Mouse (Mus musculus) liver, adult 2 months (tissue): Measurements from ENCODE around the gene Dok1. TPM values are rescaled to one million over a fixed set of nuclear protein-coding genes. Genes with fewer than 3 reads are reported as not detected.
A peak's percentile ranks its signal among the peaks of the same experiment; 100 is the strongest.

Experiments
- DNase-seq: peaks from one replicate; pipeline ENCODE4 v3.0.0-alpha.2; 2011; ENCODE audit warnings: low read depth, low spot score; ENCODE audit errors: extremely low read depth
- H3K27ac ChIP-seq: fragments of 200-500 bp; replicated peaks from 2 replicates; pipeline ENCODE4 v1.5.1; 2012; ENCODE audit warnings: low read depth, mild to moderate bottlenecking, control low read depth, inconsistent platforms, low read length; ENCODE audit not compliant: insufficient read depth
- H3K27me3 ChIP-seq: fragments of 200-500 bp; 2 replicates; pipeline ENCODE4 v1.6.1; 2012; ENCODE audit warnings: mild to moderate bottlenecking, moderate library complexity, low read length, inconsistent platforms; ENCODE audit not compliant: control insufficient read depth, insufficient read depth
- H3K36me3 ChIP-seq: fragments of 200-500 bp; 2 replicates; pipeline ENCODE4 v1.6.1; 2012; ENCODE audit warnings: low read length, inconsistent platforms; ENCODE audit not compliant: control insufficient read depth, insufficient read depth
- H3K4me1 ChIP-seq: fragments of 200-500 bp; 2 replicates; pipeline ENCODE4 v1.6.1; 2011; ENCODE audit warnings: low read length; ENCODE audit not compliant: control insufficient read depth, insufficient read depth
- H3K4me3 ChIP-seq: fragments of 200-500 bp; 2 replicates; pipeline ENCODE4 v1.5.1; 2011; ENCODE audit warnings: low read depth, mild to moderate bottlenecking, control low read depth, low read length, moderate library complexity; ENCODE audit not compliant: insufficient read depth
- H3K79me2 ChIP-seq: fragments of 200-500 bp; 2 replicates; pipeline ENCODE4 v1.6.1; 2012; ENCODE audit warnings: inconsistent platforms, mild to moderate bottlenecking, low read length, moderate library complexity; ENCODE audit not compliant: control insufficient read depth, insufficient read depth
- H3K9ac ChIP-seq: fragments of 200-500 bp; 2 replicates; pipeline ENCODE4 v1.6.1; 2012; ENCODE audit warnings: low read depth, mild to moderate bottlenecking, control low read depth, inconsistent platforms, low read length
- CTCF ChIP-seq: fragments of 200-500 bp; IDR thresholded peaks from 2 replicates; pipeline ENCODE4 v1.5.1; 2011; ENCODE audit warnings: low read depth, low read length, control low read depth
- POLR2A ChIP-seq: fragments of 200-500 bp; IDR thresholded peaks from 2 replicates; pipeline ENCODE4 v1.6.1; 2011; ENCODE audit warnings: low read length, control low read depth; ENCODE audit not compliant: insufficient read depth; ENCODE audit errors: extremely low read depth
- WGBS: fragments of 180-500 bp; shearing (Covaris S2); methylation state at CpG from one replicate; pipeline ENCODE4 v1.1.7; 2018; 5-methylcytosine and 5-hydroxymethylcytosine counted together
- polyA plus RNA-seq: library from polyadenylated mRNA; depleted of rRNA; stranded (reverse); fragments of >200 nt; gene quantifications from 2 replicates; pipeline ENCODE4 v1.2.3, GENCODE M21; 2012; rRNA removed
- total RNA-seq: library from RNA; depleted of rRNA; stranded (reverse); fragments of >200 nt; gene quantifications from 2 replicates; pipeline ENCODE4 v1.2.3, GENCODE M21; 2014; rRNA removed

Dok1 gene
- total and polyA plus RNA-seq, 2 experiments = 1.2 to 1.4 TPM

DNA sequence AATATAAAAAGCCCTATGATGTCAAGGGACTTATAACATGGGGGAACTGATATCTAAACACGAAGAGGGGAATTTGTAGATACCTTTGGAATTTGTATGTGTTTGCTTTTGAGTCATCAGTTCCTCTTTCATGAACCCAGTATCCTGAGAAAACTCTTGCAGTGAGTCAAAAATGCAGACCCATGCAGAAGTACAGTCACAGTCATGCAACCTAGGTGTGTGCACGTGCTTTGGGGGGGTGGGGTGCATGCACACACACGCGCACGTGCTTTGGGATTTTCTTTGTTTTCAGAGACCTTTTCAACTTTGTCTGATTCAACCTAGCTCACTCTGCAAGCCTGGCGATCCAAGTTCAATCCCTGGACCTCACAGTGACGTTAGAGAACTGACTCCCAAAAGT is 38.9 kb downstream of the Dok1 start:
- 61% methylated on average over 7 of the region's 7 CpGs for WGBS

GRCm38 (mm10) chr6:82993696-82994095 is 39.6 kb downstream of the Dok1 start:
- WGBS = 74% methylated on average over 1 of the region's 1 CpGs
- H3K4me1 ChIP-seq = peaks cover 2% of the 10 kb centered on the region; the same call in 1 of the 2 replicates
- H3K27ac ChIP-seq = no peak overlapping the region
- DNase-seq = no peak
- H3K4me3 ChIP-seq = no peak overlapping the region
- no peaks in the 10 kb centered on the region for H3K27me3 ChIP-seq
- TF ChIP-seq POLR2A (no peak), CTCF (no peak)
- H3K9ac ChIP-seq = no peak overlapping the region
- no peaks in the 10 kb centered on the region for H3K36me3 ChIP-seq
- no peaks in the 10 kb centered on the region for H3K79me2 ChIP-seq

More for the DNA sequence above, 38.9 kb downstream of the Dok1 start:
- H3K79me2 ChIP-seq = no peaks in the 10 kb centered on the region
- H3K9ac ChIP-seq = no peak overlapping the region
- H3K4me1 ChIP-seq = peaks cover 2% of the 10 kb centered on the region; the same call in 1 of the 2 replicates
- DNase-seq = peak; percentile 8
- no peaks in the 10 kb centered on the region for H3K36me3 ChIP-seq
- no peak overlapping the region for H3K4me3 ChIP-seq
- no peak for TF ChIP-seq POLR2A
- no peak for TF ChIP-seq CTCF
- H3K27ac ChIP-seq = no peak overlapping the region
- no peaks in the 10 kb centered on the region for H3K27me3 ChIP-seq

DNA sequence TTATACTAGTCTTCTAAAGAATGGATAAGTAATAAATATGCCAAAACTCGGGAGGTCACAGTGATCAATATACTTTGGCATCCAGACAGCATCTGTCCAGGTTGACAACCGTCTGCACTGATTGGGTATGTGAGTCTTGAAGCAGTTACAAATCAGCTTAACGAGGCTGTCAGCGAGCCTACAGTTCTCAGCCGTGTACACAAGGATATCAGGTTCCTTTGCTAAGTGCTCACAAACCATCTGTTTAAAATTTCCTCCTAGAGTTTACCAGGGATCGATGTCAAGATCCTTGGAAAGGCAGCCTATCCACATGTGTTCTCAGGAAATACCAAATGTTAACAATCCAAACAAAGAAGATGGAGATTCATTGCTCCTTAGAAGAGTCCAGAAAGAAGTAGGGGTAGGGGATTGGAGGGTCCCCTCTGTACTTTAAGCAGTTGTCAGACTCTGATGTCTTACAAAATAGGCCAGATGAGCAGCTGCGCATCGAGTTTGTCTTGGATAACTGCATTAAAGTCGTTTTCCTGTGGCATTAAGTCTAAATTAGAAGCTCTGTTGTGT is 45.8 kb downstream of the Dok1 start:
- no peak overlapping the region for H3K27ac ChIP-seq
- no peaks in the 10 kb centered on the region for H3K4me1 ChIP-seq
- no peak for DNase-seq
- no peak for TF ChIP-seq POLR2A
- TF ChIP-seq CTCF = no peak
- no peaks in the 10 kb centered on the region for H3K27me3 ChIP-seq
- H3K4me3 ChIP-seq = no peak overlapping the region
- 29% methylated on average over 9 of the region's 9 CpGs for WGBS
- H3K9ac ChIP-seq = no peak overlapping the region
- no peaks in the 10 kb centered on the region for H3K36me3 ChIP-seq
- no peaks in the 10 kb centered on the region for H3K79me2 ChIP-seq

Other genes starting within 250 kb of the Dok1 start
- gene Sema4f, start 93.7 kb downstream of the Dok1 start, total RNA-seq = not detected in 2 replicates
- gene Sema4f, start 93.7 kb downstream of the Dok1 start, polyA plus RNA-seq = not detected in 2 replicates
- not detected in 2 replicates for gene M1ap, start 86.6 kb downstream of the Dok1 start, total RNA-seq
- 0.17 TPM in 1 of 2 replicates, not detected in the other for gene M1ap, start 86.6 kb downstream of the Dok1 start, polyA plus RNA-seq
- 1.2 and 1.3 TPM in 2 replicates for gene Loxl3, start 702 bp upstream of the Dok1 start, total RNA-seq
- 0.85 and 1.1 TPM in 2 replicates for gene Loxl3, start 702 bp upstream of the Dok1 start, polyA plus RNA-seq
- 109 and 114 TPM in 2 replicates for gene Aup1, start 21.1 kb upstream of the Dok1 start, total RNA-seq
- gene Aup1, start 21.1 kb upstream of the Dok1 start, polyA plus RNA-seq = 593 and 598 TPM in 2 replicates
- gene Htra2, start 21.8 kb upstream of the Dok1 start, total RNA-seq = 14.0 and 17.5 TPM in 2 replicates
- gene Htra2, start 21.8 kb upstream of the Dok1 start, polyA plus RNA-seq = 23.3 and 24.1 TPM in 2 replicates
- gene Dqx1, start 24.4 kb upstream of the Dok1 start, total RNA-seq = 7.4 and 7.5 TPM in 2 replicates
- gene Dqx1, start 24.4 kb upstream of the Dok1 start, polyA plus RNA-seq = 8.1 and 9.6 TPM in 2 replicates
- gene Tlx2, start 36.8 kb upstream of the Dok1 start, total RNA-seq = not detected in 2 replicates
- gene Tlx2, start 36.8 kb upstream of the Dok1 start, polyA plus RNA-seq = not detected in 2 replicates
- 4.1 and 6.1 TPM in 2 replicates for gene Pcgf1, start 44.4 kb upstream of the Dok1 start, total RNA-seq
- gene Pcgf1, start 44.4 kb upstream of the Dok1 start, polyA plus RNA-seq = 7.7 and 10.8 TPM in 2 replicates
- 0.65 and 0.81 TPM in 2 replicates for gene Lbx2, start 52.9 kb upstream of the Dok1 start, total RNA-seq
- 0.34 and 1.1 TPM in 2 replicates for gene Lbx2, start 52.9 kb upstream of the Dok1 start, polyA plus RNA-seq
- gene Ccdc142, start 68.1 kb upstream of the Dok1 start, total RNA-seq = 3.0 and 3.4 TPM in 2 replicates
- 4.2 and 5.4 TPM in 2 replicates for gene Ccdc142, start 68.1 kb upstream of the Dok1 start, polyA plus RNA-seq
- 1.4 and 1.8 TPM in 2 replicates for gene Gm42688, start 68.1 kb upstream of the Dok1 start, total RNA-seq
- gene Gm42688, start 68.1 kb upstream of the Dok1 start, polyA plus RNA-seq = 2.0 and 2.5 TPM in 2 replicates
- gene Mrpl53, start 75.6 kb upstream of the Dok1 start, total RNA-seq = 66.0 and 78.2 TPM in 2 replicates
- 73.8 and 80.0 TPM in 2 replicates for gene Mrpl53, start 75.6 kb upstream of the Dok1 start, polyA plus RNA-seq
- 28.2 and 38.7 TPM in 2 replicates for gene Mogs, start 82.0 kb upstream of the Dok1 start, total RNA-seq
- gene Mogs, start 82.0 kb upstream of the Dok1 start, polyA plus RNA-seq = 51.3 and 66.1 TPM in 2 replicates
- 39.5 and 48.3 TPM in 2 replicates for gene Wbp1, start 88.1 kb upstream of the Dok1 start, total RNA-seq
- 85.1 and 112 TPM in 2 replicates for gene Wbp1, start 88.1 kb upstream of the Dok1 start, polyA plus RNA-seq
- gene Ino80b, start 92.0 kb upstream of the Dok1 start, total RNA-seq = 9.5 and 10.3 TPM in 2 replicates
- gene Ino80b, start 92.0 kb upstream of the Dok1 start, polyA plus RNA-seq = 23.8 and 26.5 TPM in 2 replicates
- 4.7 and 6.9 TPM in 2 replicates for gene Rtkn, start 102.0 kb upstream of the Dok1 start, total RNA-seq
- 12.2 and 17.4 TPM in 2 replicates for gene Rtkn, start 102.0 kb upstream of the Dok1 start, polyA plus RNA-seq
- 0.13 and 0.28 TPM in 2 replicates for gene Wdr54, start 122.9 kb upstream of the Dok1 start, total RNA-seq
- gene Wdr54, start 122.9 kb upstream of the Dok1 start, polyA plus RNA-seq = 1.7 and 2.4 TPM in 2 replicates
- 0.09 and 0.13 TPM in 2 replicates for gene 1700003E16Rik, start 122.9 kb upstream of the Dok1 start, total RNA-seq
- 0.22 and 0.29 TPM in 2 replicates for gene 1700003E16Rik, start 122.9 kb upstream of the Dok1 start, polyA plus RNA-seq
- 13.5 and 17.1 TPM in 2 replicates for gene Dctn1, start 132.4 kb upstream of the Dok1 start, total RNA-seq
- gene Dctn1, start 132.4 kb upstream of the Dok1 start, polyA plus RNA-seq = 27.4 and 36.0 TPM in 2 replicates
- under 0.01 and 0.07 TPM in 2 replicates for gene Slc4a5, start 186.4 kb upstream of the Dok1 start, total RNA-seq
- gene Slc4a5, start 186.4 kb upstream of the Dok1 start, polyA plus RNA-seq = 0.28 TPM in 1 of 2 replicates, not detected in the other